Mouse (Mus musculus) limb, embryonic 12.5 days (tissue): ENCODE data around the gene Gm6803. TPM values are rescaled to one million over a fixed set of nuclear protein-coding genes. Genes with fewer than 3 reads are reported as not detected.
"Not testable (repeated sequence)": the region's sequence is repeated elsewhere in the genome, so short reads cannot be mapped to it uniquely, and the experiment has no call there.

Source experiments
- ATAC-seq: fragments of 200-750 bp; cut with Nextera tagmentation; 2 replicates; pipeline ENCODE4 v1.8.0; 2017; ENCODE audit warnings: low read depth, moderate TSS enrichment; ENCODE audit not compliant: insufficient number of reproducible peaks, insufficient read depth, low FRiP score, low TSS enrichment
- H3K27ac ChIP-seq: fragments of 300-500 bp; sonication (generic); 2 replicates; pipeline ENCODE4 v1.5.1; 2016; ENCODE audit warnings: mild to moderate bottlenecking, moderate library complexity
- H3K27me3 ChIP-seq: fragments of 300-500 bp; sonication (generic); 2 replicates; pipeline ENCODE4 v1.6.1; 2016; ENCODE audit warnings: mild to moderate bottlenecking, moderate library complexity
- H3K36me3 ChIP-seq: fragments of 300-500 bp; sonication (generic); 2 replicates; pipeline ENCODE4 v1.6.1; 2016; ENCODE audit warnings: mild to moderate bottlenecking, moderate library complexity
- H3K4me1 ChIP-seq: fragments of 300-500 bp; sonication (generic); replicated peaks from 2 replicates; pipeline ENCODE4 v1.6.1; 2016
- H3K4me2 ChIP-seq: fragments of 300-500 bp; sonication (generic); 2 replicates; pipeline ENCODE4 v1.6.1; 2016; ENCODE audit warnings: mild to moderate bottlenecking, moderate library complexity
- H3K4me3 ChIP-seq: fragments of 300-500 bp; sonication (generic); replicated peaks from 2 replicates; pipeline ENCODE4 v1.5.1; 2016; ENCODE audit warnings: mild to moderate bottlenecking
- H3K9ac ChIP-seq: fragments of 300-500 bp; sonication (generic); replicated peaks from 2 replicates; pipeline ENCODE4 v1.6.1; 2016; ENCODE audit warnings: mild to moderate bottlenecking, moderate library complexity
- H3K9me3 ChIP-seq: fragments of 300-500 bp; sonication (generic); 2 replicates; pipeline ENCODE4 v1.6.1; 2016; ENCODE audit warnings: mild to moderate bottlenecking, moderate library complexity
- WGBS: fragments of 180-500 bp; shearing (Covaris S2); methylation state at CpG from one replicate; pipeline ENCODE4 v1.1.7; 2016; 5-methylcytosine and 5-hydroxymethylcytosine counted together
- polyA plus RNA-seq: library from polyadenylated mRNA; unstranded; fragments of >200 nt; fragmentation: Nextera tagmentation; extraction: Ambion mirVana; gene quantifications from 2 replicates; pipeline ENCODE4 v1.2.1, GENCODE M21; 2016

Gene Gm6803
- not detected in 2 replicates for polyA plus RNA-seq

GRCm38 (mm10) chr12:88018671-88019070, at the start of gene Gm6803:
Gm6803 (minus strand) TSS chr12:88018771.
- H3K4me3 ChIP-seq, H3K4me1 ChIP-seq, H3K9ac ChIP-seq, H3K36me3 ChIP-seq, H3K9me3 ChIP-seq, H3K27me3 ChIP-seq, ATAC-seq, H3K4me2 ChIP-seq, H3K27ac ChIP-seq: not testable (repeated sequence)
- WGBS: 77% methylated on average over 2 of the region's 2 CpGs

- WGBS: 79% methylated on average over 1 of the region's 1 CpGs
- not testable (repeated sequence) for ATAC-seq, H3K4me2 ChIP-seq, H3K27me3 ChIP-seq, H3K36me3 ChIP-seq, H3K4me3 ChIP-seq, H3K9ac ChIP-seq, H3K4me1 ChIP-seq, H3K27ac ChIP-seq
- peaks cover 16% of the 10 kb centered on the region; the same call in 1 of the 2 replicates for H3K9me3 ChIP-seq
These were observed 26.7 kb upstream of the Gm6803 start for GRCm38 (mm10) chr12:88045226-88045625.

- not testable (repeated sequence) for H3K9ac ChIP-seq, H3K36me3 ChIP-seq, H3K27me3 ChIP-seq, H3K4me3 ChIP-seq, ATAC-seq, H3K27ac ChIP-seq, H3K4me1 ChIP-seq, H3K4me2 ChIP-seq
- WGBS: 97% methylated on average over 1 of the region's 1 CpGs
- peaks cover 15% of the 10 kb centered on the region for H3K9me3 ChIP-seq
These were observed 21.1 kb upstream of the Gm6803 start for GRCm38 (mm10) chr12:88039703-88040102.

GRCm38 (mm10) chr12:88039062-88039461, 20.5 kb upstream of the Gm6803 start:
- H3K36me3 ChIP-seq, H3K27ac ChIP-seq, H3K9ac ChIP-seq, H3K4me3 ChIP-seq, H3K27me3 ChIP-seq, ATAC-seq, H3K4me2 ChIP-seq, H3K4me1 ChIP-seq: not testable (repeated sequence)
- H3K9me3 ChIP-seq: peaks cover 12% of the 10 kb centered on the region

GRCm38 (mm10) chr12:88032250-88032649, 13.7 kb upstream of the Gm6803 start:
- WGBS: 93% methylated on average over 5 of the region's 5 CpGs

GRCm38 (mm10) chr12:88026704-88027103, 8.1 kb upstream of the Gm6803 start, which contains the start of gene Gm2056:
Gm2056 (plus strand) TSS chr12:88027004.
- H3K9me3 ChIP-seq: peaks cover 12% of the 10 kb centered on the region; the same call in 1 of the 2 replicates
- not testable (repeated sequence) for ATAC-seq, H3K4me3 ChIP-seq, H3K9ac ChIP-seq, H3K27ac ChIP-seq, H3K27me3 ChIP-seq, H3K4me2 ChIP-seq, H3K4me1 ChIP-seq, H3K36me3 ChIP-seq
- 94% methylated on average over 1 of the region's 1 CpGs for WGBS

More at GRCm38 (mm10) chr12:88032250-88032649, 13.7 kb upstream of the Gm6803 start:
- not testable (repeated sequence) for H3K4me3 ChIP-seq, H3K36me3 ChIP-seq, H3K4me2 ChIP-seq, H3K4me1 ChIP-seq, ATAC-seq, H3K27ac ChIP-seq, H3K27me3 ChIP-seq, H3K9ac ChIP-seq
- peaks cover 25% of the 10 kb centered on the region for H3K9me3 ChIP-seq

- H3K4me1 ChIP-seq, H3K27me3 ChIP-seq, H3K4me3 ChIP-seq, H3K9ac ChIP-seq, H3K4me2 ChIP-seq, ATAC-seq, H3K27ac ChIP-seq, H3K9me3 ChIP-seq, H3K36me3 ChIP-seq: not testable (repeated sequence)
- WGBS: 83% methylated on average over 1 of the region's 1 CpGs
These were observed 7.0 kb downstream of the Gm6803 start, which contains the start of gene Gm2075 for GRCm38 (mm10) chr12:88011548-88011947. Gm2075 (plus strand) TSS chr12:88011848.

- H3K4me2 ChIP-seq, H3K27ac ChIP-seq, H3K4me1 ChIP-seq, H3K27me3 ChIP-seq, ATAC-seq, H3K9ac ChIP-seq, H3K4me3 ChIP-seq, H3K9me3 ChIP-seq, H3K36me3 ChIP-seq: not testable (repeated sequence)
- WGBS: 68% methylated on average over 3 of the region's 3 CpGs
These were observed 14.5 kb downstream of the Gm6803 start for GRCm38 (mm10) chr12:88004118-88004517.

- H3K9ac ChIP-seq, H3K27ac ChIP-seq, H3K4me1 ChIP-seq, H3K4me2 ChIP-seq, H3K36me3 ChIP-seq, H3K27me3 ChIP-seq, H3K4me3 ChIP-seq, ATAC-seq, H3K9me3 ChIP-seq: not testable (repeated sequence)
These were observed 34.6 kb downstream of the Gm6803 start for GRCm38 (mm10) chr12:87984000-87984399.

Other genes with a start within 250 kb of the Gm6803 start
- not detected in 2 replicates for gene Gm21319, start 243.0 kb downstream of the Gm6803 start, polyA plus RNA-seq
- not detected in 2 replicates for gene Gm21936, start 223.3 kb downstream of the Gm6803 start, polyA plus RNA-seq
- gene BB287469, start 202.2 kb downstream of the Gm6803 start, polyA plus RNA-seq: not detected in 2 replicates
- not detected in 2 replicates for gene Gm2001, start 176.4 kb downstream of the Gm6803 start, polyA plus RNA-seq
- gene Gm2016, start 144.7 kb downstream of the Gm6803 start, polyA plus RNA-seq: not detected in 2 replicates
- not detected in 2 replicates for gene Gm2022, start 123.4 kb downstream of the Gm6803 start, polyA plus RNA-seq
- not detected in 2 replicates for gene Gm2035, start 98.9 kb downstream of the Gm6803 start, polyA plus RNA-seq
- not detected in 2 replicates for gene Gm2042, start 64.7 kb downstream of the Gm6803 start, polyA plus RNA-seq
- gene Gm2075, start 6.9 kb downstream of the Gm6803 start, polyA plus RNA-seq: not detected in 2 replicates
- not detected in 2 replicates for gene Gm2056, start 8.2 kb upstream of the Gm6803 start, polyA plus RNA-seq
- not detected in 2 replicates for gene Gm16368, start 64.9 kb upstream of the Gm6803 start, polyA plus RNA-seq
- not detected in 2 replicates for gene Gm10436, start 163.3 kb upstream of the Gm6803 start, polyA plus RNA-seq
- not detected in 2 replicates for gene Gm8332, start 231.3 kb upstream of the Gm6803 start, polyA plus RNA-seq